In the genomic region with DNA sequence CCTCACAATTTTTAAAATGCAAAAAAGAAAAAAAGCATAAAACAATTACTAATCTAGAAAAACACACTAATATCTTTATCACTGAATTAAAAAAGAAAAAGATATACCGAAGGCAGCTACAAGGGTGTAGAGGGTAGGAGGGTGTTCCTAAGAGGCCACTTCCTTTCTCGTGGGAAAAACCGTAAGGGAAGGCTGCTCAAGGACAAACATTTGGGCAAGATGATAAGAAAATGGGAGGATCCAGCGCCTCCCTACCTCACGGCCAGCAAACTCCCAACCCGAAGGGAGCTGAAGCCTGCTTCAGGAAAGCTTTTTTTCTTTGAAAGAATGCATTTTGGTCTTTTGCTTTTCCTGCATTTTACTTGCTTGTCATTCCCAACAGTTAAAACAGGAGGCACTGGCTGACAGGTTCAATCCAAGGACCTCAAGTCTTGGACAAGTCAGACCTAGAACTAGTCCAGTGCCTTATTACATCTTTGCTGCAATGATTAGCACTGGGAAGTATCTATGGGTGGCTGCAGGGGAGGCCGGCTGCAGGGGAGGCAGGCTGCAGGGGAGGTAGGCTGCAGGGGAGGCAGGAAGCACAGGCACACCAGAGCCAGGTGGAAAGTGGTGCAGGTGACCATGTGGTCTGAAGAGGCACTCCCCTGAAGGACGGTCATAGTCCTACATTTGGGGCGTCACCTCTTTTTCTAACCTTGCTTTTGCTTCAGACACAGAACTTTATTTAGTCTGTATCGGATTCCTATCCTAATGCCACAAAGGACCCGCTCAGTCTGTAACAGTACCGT, we compare ENCODE assay signal across 10 mouse cellular contexts. TPM values are rescaled to one million over a fixed set of nuclear protein-coding genes. Genes with fewer than 3 reads are reported as not detected.
DNase-seq lines count a peak whose midpoint lies in the region; ATAC-seq and TF ChIP-seq lines count a peak whose summit lies in the region.
"Had no signal": no experiment of that assay in that cellular context is flagged by ENCODE, and none has a peak within 500 bp of the region (broad histone marks: within the 10 kb centered on the region; RNA-seq: fewer than 3 reads in every experiment).

No protein-coding gene starts in this region.

- 38% methylated on average over 12 of the region's 12 CpGs for WGBS in lung, embryonic 15.5 days
- WGBS in intestine, postnatal 0 days: 29% methylated on average over 12 of the region's 12 CpGs
- 50% methylated on average over 12 of the region's 12 CpGs for WGBS in stomach, embryonic 14.5 days
- WGBS in forebrain, postnatal 0 days: 80% methylated on average over 12 of the region's 12 CpGs

- peaks cover 25% of the 10 kb centered on the region for H3K4me1 ChIP-seq in lung, embryonic 15.5 days
- H3K4me1 ChIP-seq in intestine, postnatal 0 days (replicated peaks; ENCODE audit: control insufficient read depth, insufficient read depth, low read length): peaks cover 15% of the 10 kb centered on the region
- H3K4me1 ChIP-seq in stomach, embryonic 14.5 days (ENCODE audit: control insufficient read depth, insufficient read depth, low read length): peaks cover 12% of the 10 kb centered on the region; the same call in 1 of the 2 replicates
- peaks cover 7% of the 10 kb centered on the region; the same call in 1 of the 2 replicates for H3K4me1 ChIP-seq in forebrain, postnatal 0 days (ENCODE audit: insufficient read depth)

- no peaks in the 10 kb centered on the region for H3K27me3 ChIP-seq in lung, embryonic 15.5 days
- no peaks in the 10 kb centered on the region for H3K27me3 ChIP-seq in intestine, postnatal 0 days (replicated peaks; ENCODE audit: control insufficient read depth, insufficient read depth, low read length)
- H3K27me3 ChIP-seq in stomach, embryonic 14.5 days (ENCODE audit: control insufficient read depth, insufficient read depth, low read length): no peaks in the 10 kb centered on the region
- no peaks in the 10 kb centered on the region for H3K27me3 ChIP-seq in forebrain, postnatal 0 days (ENCODE audit: insufficient read depth, low read length)
- H3K27me3 ChIP-seq: neural tube, embryonic 13.5 days had no signal

- no peak overlapping the region for H3K4me3 ChIP-seq in lung, embryonic 15.5 days
- no peak overlapping the region for H3K4me3 ChIP-seq in intestine, postnatal 0 days (ENCODE audit: low read depth, low read length)
- H3K4me3 ChIP-seq in stomach, embryonic 14.5 days (ENCODE audit: low read depth, low read length): no peak overlapping the region
- no peak overlapping the region for H3K4me3 ChIP-seq in forebrain, postnatal 0 days (ENCODE audit: low read depth, low read length)
- H3K4me3 ChIP-seq: neural tube, embryonic 13.5 days had no signal

- no peak overlapping the region for H3K27ac ChIP-seq in lung, embryonic 15.5 days
- peak overlapping the region; percentile 24; the same call in 1 of the 2 replicates for H3K27ac ChIP-seq in intestine, postnatal 0 days (ENCODE audit: low read depth, low read length)
- H3K27ac ChIP-seq in stomach, embryonic 14.5 days (ENCODE audit: low read length): peak overlapping the region; percentile 45; the same call in 1 of the 2 replicates
- no peak overlapping the region for H3K27ac ChIP-seq in forebrain, postnatal 0 days (ENCODE audit: low read depth, low read length)
- H3K27ac ChIP-seq: neural tube, embryonic 13.5 days had no signal

- H3K9me3 ChIP-seq in lung, embryonic 15.5 days: no peaks in the 10 kb centered on the region
- H3K9me3 ChIP-seq in intestine, postnatal 0 days (ENCODE audit: control insufficient read depth): no peaks in the 10 kb centered on the region
- no peaks in the 10 kb centered on the region for H3K9me3 ChIP-seq in stomach, embryonic 14.5 days (ENCODE audit: control insufficient read depth, low read depth, low read length)
- no peaks in the 10 kb centered on the region for H3K9me3 ChIP-seq in forebrain, postnatal 0 days (ENCODE audit: low read length)
- H3K9me3 ChIP-seq: neural tube, embryonic 13.5 days had no signal

- H3K9ac ChIP-seq in lung, embryonic 15.5 days: no peak overlapping the region
- H3K9ac ChIP-seq in intestine, postnatal 0 days (ENCODE audit: low read depth, low read length): no peak overlapping the region
- no peak overlapping the region for H3K9ac ChIP-seq in stomach, embryonic 14.5 days (replicated peaks; ENCODE audit: low read depth, low read length)
- no peak overlapping the region for H3K9ac ChIP-seq in forebrain, postnatal 0 days
- H3K9ac ChIP-seq: neural tube, embryonic 13.5 days had no signal

- TF ChIP-seq CTCF in intestine, postnatal 0 days (IDR thresholded peaks at IDR 0.05; ENCODE audit: low read depth): no peak
- no peak for TF ChIP-seq CTCF in forebrain, postnatal 0 days (IDR thresholded peaks at IDR 0.05; ENCODE audit: low read depth)

- no peak for DNase-seq in lung, adult 18-20 months
- no peak for DNase-seq in forebrain, postnatal 0 days
- DNase-seq: cerebellum, adult 11 months had no signal

- no peaks in the 10 kb centered on the region for H3K36me3 ChIP-seq in lung, embryonic 15.5 days
- no peaks in the 10 kb centered on the region for H3K36me3 ChIP-seq in intestine, postnatal 0 days (ENCODE audit: control insufficient read depth, insufficient read depth)
- no peaks in the 10 kb centered on the region for H3K36me3 ChIP-seq in stomach, embryonic 14.5 days (ENCODE audit: control insufficient read depth, insufficient read depth, low read length)
- H3K36me3 ChIP-seq in forebrain, postnatal 0 days (ENCODE audit: insufficient read depth): no peaks in the 10 kb centered on the region
- H3K36me3 ChIP-seq: neural tube, embryonic 13.5 days had no signal

- peak; percentile 53; the same call in 1 of the 2 replicates for ATAC-seq in lung, embryonic 15.5 days (ENCODE audit: borderline replicate concordance, extremely low read depth, low FRiP score, low TSS enrichment)
- peak; percentile 68 for ATAC-seq in erythroblast, adult 5-6 weeks (replicated peaks; ENCODE audit: low FRiP score, poor library complexity, severe bottlenecking)
- peak; percentile 77 for ATAC-seq in intestine, postnatal 0 days
- ATAC-seq in stomach, embryonic 14.5 days (ENCODE audit: insufficient number of reproducible peaks, insufficient read depth, low FRiP score, low read depth): peak; percentile 70
- no peak for ATAC-seq in activated CD4-positive, CD25-positive, alpha-beta regulatory T cell, adult 4 months
- no peak for ATAC-seq in forebrain, postnatal 0 days

- no peak overlapping the region for H3K4me2 ChIP-seq in lung, embryonic 15.5 days
- H3K4me2 ChIP-seq in intestine, postnatal 0 days (replicated peaks; ENCODE audit: low read depth): peak overlapping the region; percentile 53
- no peak overlapping the region for H3K4me2 ChIP-seq in stomach, embryonic 14.5 days (replicated peaks; ENCODE audit: low read depth, low read length)
- no peak overlapping the region for H3K4me2 ChIP-seq in forebrain, postnatal 0 days (ENCODE audit: low read depth)
- H3K4me2 ChIP-seq: neural tube, embryonic 13.5 days had no signal

RNA-seq across cellular contexts. Expression of a gene that starts 6.0 kb away (rescaled TPM):
- 60.9 and 62.9 TPM in 2 replicates for polyA plus RNA-seq in lung, embryonic 15.5 days (2015; fragmentation: Nextera tagmentation; extraction: Ambion mirVana)
- 1,582 and 1,701 TPM in 2 replicates for total RNA-seq in erythroblast, adult 5-6 weeks (2015; ENCODE audit: low replicate concordance)
- 1,564 and 2,163 TPM in 2 replicates for total RNA-seq in erythroblast, adult 5-6 weeks (2017; ENCODE audit: low replicate concordance)
- polyA plus RNA-seq in intestine, postnatal 0 days (2015; fragmentation: Nextera tagmentation; extraction: Ambion mirVana): 43.6 and 44.7 TPM in 2 replicates
- polyA plus RNA-seq in stomach, embryonic 14.5 days (2014; fragmentation: Nextera tagmentation; extraction: Ambion mirVana): 75.1 and 80.5 TPM in 2 replicates
- 10 to 100 TPM; 65.0 to 70.7 TPM for polyA plus RNA-seq in activated CD4-positive, CD25-positive, alpha-beta regulatory T cell, adult 4 months (2017; shearing (Covaris generic))
- total RNA-seq in forebrain, postnatal 0 days (2014; rRNA removed): 114 and 119 TPM in 2 replicates
- 197 and 225 TPM in 2 replicates for polyA plus RNA-seq in forebrain, postnatal 0 days (2015; fragmentation: Nextera tagmentation; extraction: Ambion mirVana)

RNA-seq across cellular contexts. Expression of a gene that starts 6.0 kb away (rescaled TPM):
- 0.23 and 0.32 TPM in 2 replicates for polyA plus RNA-seq in lung, embryonic 15.5 days (2015; fragmentation: Nextera tagmentation; extraction: Ambion mirVana)
- 1.5 TPM in 1 of 2 replicates, not detected in the other for total RNA-seq in erythroblast, adult 5-6 weeks (2015; ENCODE audit: low replicate concordance)
- total RNA-seq in erythroblast, adult 5-6 weeks (2017; ENCODE audit: low replicate concordance): 0.56 and 1.7 TPM in 2 replicates
- 0.07 and 0.14 TPM in 2 replicates for polyA plus RNA-seq in intestine, postnatal 0 days (2015; fragmentation: Nextera tagmentation; extraction: Ambion mirVana)
- 0.43 TPM in 1 of 2 replicates, not detected in the other for polyA plus RNA-seq in stomach, embryonic 14.5 days (2014; fragmentation: Nextera tagmentation; extraction: Ambion mirVana)
- polyA plus RNA-seq in activated CD4-positive, CD25-positive, alpha-beta regulatory T cell, adult 4 months (2017; shearing (Covaris generic)): not detected
- 0.31 and 1.00 TPM in 2 replicates for total RNA-seq in forebrain, postnatal 0 days (2014; rRNA removed)
- polyA plus RNA-seq in forebrain, postnatal 0 days (2015; fragmentation: Nextera tagmentation; extraction: Ambion mirVana): 0.67 and 0.73 TPM in 2 replicates

RNA-seq across cellular contexts. Expression of a gene that starts 52.3 kb away (rescaled TPM):
- not detected in 2 replicates for polyA plus RNA-seq in lung, embryonic 15.5 days (2015; fragmentation: Nextera tagmentation; extraction: Ambion mirVana)
- 0.77 TPM in 1 of 2 replicates, not detected in the other for total RNA-seq in erythroblast, adult 5-6 weeks (2015; ENCODE audit: low replicate concordance)
- not detected in 2 replicates for total RNA-seq in erythroblast, adult 5-6 weeks (2017; ENCODE audit: low replicate concordance)
- not detected in 2 replicates for polyA plus RNA-seq in intestine, postnatal 0 days (2015; fragmentation: Nextera tagmentation; extraction: Ambion mirVana)
- polyA plus RNA-seq in stomach, embryonic 14.5 days (2014; fragmentation: Nextera tagmentation; extraction: Ambion mirVana): not detected in 2 replicates
- not detected for polyA plus RNA-seq in activated CD4-positive, CD25-positive, alpha-beta regulatory T cell, adult 4 months (2017; shearing (Covaris generic))
- not detected in 2 replicates for total RNA-seq in forebrain, postnatal 0 days (2014; rRNA removed)
- polyA plus RNA-seq in forebrain, postnatal 0 days (2015; fragmentation: Nextera tagmentation; extraction: Ambion mirVana): not detected in 2 replicates
- total RNA-seq: heart, adult 18-20 months had no signal
- polyA plus RNA-seq: neural tube, embryonic 13.5 days had no signal

Comparison
In these comparisons a context has a peak if more than half of its experiments do, and no peak if none do; other contexts are left out.
1. ATAC-seq: peak in lung, embryonic 15.5 days (single experiment), erythroblast, adult 5-6 weeks (single experiment), intestine, postnatal 0 days (single experiment) and stomach, embryonic 14.5 days (single experiment); none in activated CD4-positive, CD25-positive, alpha-beta regulatory T cell, adult 4 months (single experiment) and forebrain, postnatal 0 days (single experiment).
2. H3K27ac ChIP-seq: peak in intestine, postnatal 0 days (single experiment) and stomach, embryonic 14.5 days (single experiment); none in lung, embryonic 15.5 days (single experiment) and forebrain, postnatal 0 days (single experiment).